Mouse (Mus musculus) E14TG2a.4 (cell line): Measurements from ENCODE around the gene Dusp3.

ENCODE experiments used
- CTCF ChIP-seq: conservative IDR thresholded peaks from 2 replicates; pipeline ENCODE4 v1.5.1; 2014; ENCODE audit warnings: low read length
- NANOG ChIP-seq: IDR thresholded peaks from 2 replicates; pipeline ENCODE4 v1.6.1; 2014; ENCODE audit warnings: borderline replicate concordance, low read length, mixed read lengths

- no peak for TF ChIP-seq CTCF
- TF ChIP-seq NANOG = no peak
These were observed 19.9 kb upstream of the Dusp3 start for GRCm38 (mm10) chr11:102006688-102007087.
